Mouse (Mus musculus): ENCODE measurements around the gene Bex4. TPM values are rescaled to one million over a fixed set of nuclear protein-coding genes. Genes with fewer than 3 reads are reported as not detected.

Gene Bex4
- total RNA-seq, 2 experiments from 2014 or later: 16.8 to 17.3 TPM

GRCm38 (mm10) chrX:136141385-136141784 is 2.6 kb downstream of the Bex4 start:
- no peak overlapping the region for H3K4me3 ChIP-seq
- H3K27ac ChIP-seq: no peak overlapping the region
- DNase-seq (ENCODE audit: extremely low spot score in 1 of 2, low spot score in 2 of 2): no peak
- no peak for TF ChIP-seq CTCF (IDR thresholded peaks at IDR 0.05)
- intact Hi-C loops (cut with DNase I): no loop called here

DNA sequence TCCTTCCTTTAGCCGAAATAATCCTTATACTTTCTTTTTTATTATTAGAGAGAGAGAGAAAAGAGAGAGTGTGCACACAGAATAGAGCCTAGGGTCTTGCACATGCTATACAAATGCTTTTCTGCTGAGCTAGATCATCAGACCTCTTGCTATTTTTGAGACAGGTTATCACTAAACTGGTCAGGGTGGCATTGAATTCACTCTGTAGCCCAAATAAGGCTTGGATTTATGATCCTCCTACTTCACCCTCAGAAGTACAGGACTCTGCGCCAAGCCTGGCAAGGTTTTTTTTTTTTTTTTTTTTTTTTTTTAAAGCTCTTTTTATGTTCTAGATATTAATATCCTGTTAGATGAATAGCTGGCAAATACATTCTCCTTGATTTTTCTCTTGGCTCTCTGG is 4.9 kb downstream of the Bex4 start:
- no peak overlapping the region for H3K27ac ChIP-seq
- intact Hi-C loops (cut with DNase I): no loop called here
- no peak overlapping the region for H3K4me3 ChIP-seq
- TF ChIP-seq CTCF (IDR thresholded peaks at IDR 0.05): no peak
- no peak for DNase-seq (ENCODE audit: extremely low spot score in 1 of 2, low spot score in 2 of 2)

GRCm38 (mm10) chrX:136144195-136144594 is 5.4 kb downstream of the Bex4 start:
- no peak for TF ChIP-seq CTCF (IDR thresholded peaks at IDR 0.05)
- intact Hi-C loops (cut with DNase I): no loop called here
- H3K4me3 ChIP-seq: no peak overlapping the region
- no peak for DNase-seq (ENCODE audit: extremely low spot score in 1 of 2, low spot score in 2 of 2)
- H3K27ac ChIP-seq: no peak overlapping the region

DNA sequence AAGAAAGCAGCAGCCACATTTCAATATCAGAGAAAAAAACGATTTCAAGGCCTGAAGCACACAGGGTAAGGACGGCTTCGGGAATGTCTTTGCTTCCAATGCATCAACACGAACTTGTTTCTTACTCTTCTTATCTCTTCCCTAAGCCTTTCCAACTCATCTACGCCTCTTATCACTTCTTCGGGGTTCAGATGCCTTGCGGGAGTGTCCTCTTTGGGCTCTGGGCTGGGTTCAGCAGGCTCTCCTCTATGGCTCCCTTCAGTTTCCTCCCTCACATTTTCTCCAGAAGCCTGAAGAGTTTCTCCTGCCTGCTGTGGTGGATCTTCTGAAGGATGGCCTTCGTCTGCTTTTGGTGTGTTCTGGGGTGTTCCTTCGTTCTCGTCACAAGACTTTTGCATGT is 31.8 kb downstream of the Bex4 start:
- no peak overlapping the region for H3K4me3 ChIP-seq
- no peak overlapping the region for H3K27ac ChIP-seq
- intact Hi-C loops (cut with DNase I): no loop called here
- DNase-seq (ENCODE audit: extremely low spot score in 1 of 2, low spot score in 2 of 2): no peak
- TF ChIP-seq CTCF (IDR thresholded peaks at IDR 0.05): no peak

GRCm38 (mm10) chrX:136171189-136172117 is 32.7 kb downstream of the Bex4 start:
- no peak for TF ChIP-seq CTCF (IDR thresholded peaks at IDR 0.05)
- DNase-seq (ENCODE audit: extremely low spot score in 1 of 2, low spot score in 2 of 2): peak; percentile 39 to 43
- H3K27ac ChIP-seq: peak overlapping the region; percentile 69
- intact Hi-C loops (cut with DNase I): no loop called here
- H3K4me3 ChIP-seq: peak overlapping the region; percentile 49

- TF ChIP-seq CTCF (IDR thresholded peaks at IDR 0.05): no peak
- H3K27ac ChIP-seq: peak within 1 kb of the TSS; percentile 69
These were observed 33.3 kb downstream of the Bex4 start, which contains the start of gene Tceal8 for GRCm38 (mm10) chrX:136172118-136172551. TSS of gene Tceal8 (minus strand) at chrX:136172342.

GRCm38 (mm10) chrX:136172786-136173185 is 34.0 kb downstream of the Bex4 start:
- Histone ChIP-seq H3K4me3 (peak overlapping the region; percentile 49), H3K27ac (peak overlapping the region; percentile 69)
- intact Hi-C loops (cut with DNase I): no loop called here
- DNase-seq (ENCODE audit: extremely low spot score in 1 of 2, low spot score in 2 of 2): no peak
- no peak for TF ChIP-seq CTCF (IDR thresholded peaks at IDR 0.05)

More at GRCm38 (mm10) chrX:136172118-136172551, 33.3 kb downstream of the Bex4 start, which contains the start of gene Tceal8:
- peak within 1 kb of the TSS; percentile 49 for H3K4me3 ChIP-seq
- intact Hi-C loops (cut with DNase I): no loop called here
- peak; percentile 57 to 69 for DNase-seq (ENCODE audit: extremely low spot score in 1 of 2, low spot score in 2 of 2)

GRCm38 (mm10) chrX:136180897-136181553 is 42.2 kb downstream of the Bex4 start:
- no peak for TF ChIP-seq CTCF (IDR thresholded peaks at IDR 0.05)
- no peak overlapping the region for H3K27ac ChIP-seq
- no peak overlapping the region for H3K4me3 ChIP-seq
- no peak for DNase-seq (ENCODE audit: extremely low spot score in 1 of 2, low spot score in 2 of 2)
- intact Hi-C loops (cut with DNase I): no loop called here

- no peak overlapping the region for H3K4me3 ChIP-seq
- no peak for DNase-seq (ENCODE audit: extremely low spot score in 1 of 2, low spot score in 2 of 2)
- no peak overlapping the region for H3K27ac ChIP-seq
- no peak for TF ChIP-seq CTCF (IDR thresholded peaks at IDR 0.05)
- intact Hi-C loops (cut with DNase I): no loop called here
These were observed 44.3 kb downstream of the Bex4 start for GRCm38 (mm10) chrX:136183107-136183506.

Small RNA genes lying within 50 kb of the gene (microRNA-seq; reads per million reads assigned to microRNA genes)
- gene Mir6383: 0 reads per million in 2 experiments

Other genes with a start within 250 kb of the Bex4 start
- gene Arxes2, start 145.2 kb upstream of the Bex4 start, total RNA-seq (2021): 10 to 100 TPM; 59.2 to 73.2 TPM
- 10 to 100 TPM; 29.3 to 31.6 TPM for gene Arxes1, start 105.6 kb upstream of the Bex4 start, total RNA-seq (2021)
- 100 to 1,000 TPM; 346 to 347 TPM for gene Bex2, start 70.8 kb upstream of the Bex4 start, total RNA-seq (2021)
- not detected for gene Nxf3, start 53.7 kb upstream of the Bex4 start, total RNA-seq (2021)
- 10 to 100 TPM; 30.8 to 39.2 TPM for gene Tceal8, start 33.3 kb downstream of the Bex4 start, total RNA-seq (2021)
- 100 to 1,000 TPM in 1 of 2 experiments, 10 to 100 TPM in 1; 99.1 to 155 TPM for gene Tceal5, start 64.9 kb downstream of the Bex4 start, total RNA-seq (2021)
- gene Tceal7, start 75.8 kb downstream of the Bex4 start, total RNA-seq (2021): 1 to 10 TPM; 2.2 to 2.9 TPM
- gene Bex1, start 76.5 kb downstream of the Bex4 start, total RNA-seq (2021): 10 to 100 TPM; 86.5 to 89.7 TPM
- 100 to 1,000 TPM; 124 to 129 TPM for gene Tceal9, start 106.1 kb downstream of the Bex4 start, total RNA-seq (2021)
- gene Bex3, start 131.3 kb downstream of the Bex4 start, total RNA-seq (2021): 100 to 1,000 TPM; 276 to 281 TPM